Mouse (Mus musculus) CH12.LX (cell line): Measurements from ENCODE around the gene Appbp2. TPM values are rescaled to one million over a fixed set of nuclear protein-coding genes. Genes with fewer than 3 reads are reported as not detected.
A peak's percentile ranks its signal among the peaks of the same experiment; 100 is the strongest.

Experiments
- DNase-seq: peaks from one replicate; pipeline ENCODE4 v3.0.0-alpha.2; 2013; ENCODE audit errors: extremely low read depth
- H3K27ac ChIP-seq: 2 replicates; pipeline ENCODE4 v1.5.1; 2012; ENCODE audit warnings: low read depth, mild to moderate bottlenecking, control low read depth, moderate library complexity; ENCODE audit not compliant: insufficient read depth
- H3K27me3 ChIP-seq: replicated peaks from 2 replicates; pipeline ENCODE3; 2012; ENCODE audit warnings: inconsistent platforms
- H3K36me3 ChIP-seq, 2 experiments: replicated peaks in 1 of 2; 2 replicates each; pipeline versions ENCODE3 to v1.6.1; 2012; ENCODE audit warnings: inconsistent platforms in 1 of 2, low read length in 1 of 2, mild to moderate bottlenecking in 1 of 2, mixed read lengths in 1 of 2, moderate library complexity in 1 of 2; ENCODE audit not compliant: control insufficient read depth in 1 of 2, insufficient read depth in 1 of 2
- H3K4me1 ChIP-seq, 2 experiments: 2 replicates each; pipeline ENCODE4 v1.6.1; 2012; ENCODE audit warnings: inconsistent platforms in 1 of 2, moderate library complexity in 1 of 2; ENCODE audit not compliant: insufficient read depth in 2 of 2, control insufficient read depth in 1 of 2
- H3K4me2 ChIP-seq: 2 replicates; pipeline ENCODE4 v1.6.1; 2012; ENCODE audit warnings: low read depth, mild to moderate bottlenecking, control low read depth; ENCODE audit not compliant: poor library complexity, insufficient read depth, severe bottlenecking
- H3K4me3 ChIP-seq, 3 experiments: fragments of 150-350 bp in 1 of 3; sonication (generic) in 1 of 3; replicated peaks in 1 of 3; 2 replicates each; pipeline versions ENCODE3 to v1.5.1; 2011 to 2012; ENCODE audit warnings: low read depth in 2 of 3, low read length in 2 of 3, mild to moderate bottlenecking in 2 of 3, moderate library complexity in 2 of 3, control low read depth in 1 of 3, improper control_type of control experiment in 1 of 3, inconsistent platforms in 1 of 3, mixed read lengths in 1 of 3; ENCODE audit not compliant: poor library complexity in 1 of 3
- H3K79me2 ChIP-seq: replicated peaks from 2 replicates; pipeline ENCODE4 v1.6.1; 2012; ENCODE audit warnings: mild to moderate bottlenecking, moderate library complexity; ENCODE audit not compliant: control insufficient read depth, poor library complexity, insufficient read depth, severe bottlenecking; ENCODE audit errors: extremely low read depth
- H3K9ac ChIP-seq: 2 replicates; pipeline ENCODE4 v1.6.1; 2012; ENCODE audit warnings: low read depth, mild to moderate bottlenecking, control low read depth, moderate library complexity; ENCODE audit not compliant: insufficient read depth
- H3K9me3 ChIP-seq: replicated peaks from 2 replicates; pipeline ENCODE3; 2012; ENCODE audit warnings: low read length, inconsistent platforms, mixed read lengths
- CHD1 ChIP-seq: IDR thresholded peaks from 2 replicates; pipeline ENCODE4 v1.6.1; 2012; ENCODE audit warnings: low read depth, low read length, improper control_type of control experiment, inconsistent platforms
- CHD2 ChIP-seq: IDR thresholded peaks from 2 replicates; pipeline ENCODE4 v1.6.1; 2011; ENCODE audit warnings: low read length, improper control_type of control experiment
- CTCF ChIP-seq, 2 experiments: IDR thresholded peaks in 1 of 2; conservative IDR thresholded peaks in 1 of 2; 2 replicates each; pipeline ENCODE4 v1.5.1; 2011 to 2012; ENCODE audit warnings: low read depth in 2 of 2, low read length in 2 of 2, improper control_type of control experiment in 1 of 2, inconsistent platforms in 1 of 2, mild to moderate bottlenecking in 1 of 2, moderate library complexity in 1 of 2
- E2F4 ChIP-seq: IDR thresholded peaks from 2 replicates; pipeline ENCODE4 v1.6.1; 2011; ENCODE audit warnings: low read depth, low read length, improper control_type of control experiment; ENCODE audit not compliant: insufficient replicate concordance
- ELF1 ChIP-seq: IDR thresholded peaks from 2 replicates; pipeline ENCODE4 v1.6.1; 2014; ENCODE audit warnings: low read depth, mild to moderate bottlenecking, inconsistent platforms, low read length, improper control_type of control experiment
- EP300 ChIP-seq: IDR thresholded peaks from 2 replicates; pipeline ENCODE4 v1.6.1; 2011; ENCODE audit warnings: low read length, improper control_type of control experiment
- ETS1 ChIP-seq: conservative IDR thresholded peaks from 2 replicates; pipeline ENCODE4 v1.6.1; 2012; ENCODE audit warnings: low read depth, mild to moderate bottlenecking, inconsistent platforms, low read length, improper control_type of control experiment, moderate library complexity
- HCFC1 ChIP-seq: IDR thresholded peaks from 2 replicates; pipeline ENCODE4 v1.6.1; 2012; ENCODE audit warnings: low read depth, mild to moderate bottlenecking, inconsistent platforms, low read length, improper control_type of control experiment
- IRF4 ChIP-seq: IDR thresholded peaks from 2 replicates; pipeline ENCODE4 v1.6.1; 2014; ENCODE audit warnings: low read depth, mild to moderate bottlenecking, inconsistent platforms, low read length, improper control_type of control experiment
- JUN ChIP-seq: IDR thresholded peaks from 2 replicates; pipeline ENCODE4 v1.6.1; 2011; ENCODE audit warnings: low read depth, mild to moderate bottlenecking, low read length, improper control_type of control experiment, moderate library complexity; ENCODE audit not compliant: insufficient read depth
- KAT2A ChIP-seq: IDR thresholded peaks from 2 replicates; pipeline ENCODE4 v1.6.1; 2012; ENCODE audit warnings: low read length, improper control_type of control experiment, inconsistent platforms; ENCODE audit not compliant: insufficient replicate concordance
- MAFK ChIP-seq: IDR thresholded peaks from 2 replicates; pipeline ENCODE4 v1.6.1; 2011; ENCODE audit warnings: low read length, improper control_type of control experiment; ENCODE audit not compliant: insufficient replicate concordance
- MAX ChIP-seq: IDR thresholded peaks from 2 replicates; pipeline ENCODE4 v1.6.1; 2011; ENCODE audit warnings: low read length, improper control_type of control experiment
- MEF2A ChIP-seq: IDR thresholded peaks from 2 replicates; pipeline ENCODE4 v1.6.1; 2014; ENCODE audit warnings: low read depth, mild to moderate bottlenecking, inconsistent platforms, low read length, improper control_type of control experiment, borderline replicate concordance
- MXI1 ChIP-seq: IDR thresholded peaks from 2 replicates; pipeline ENCODE4 v1.6.1; 2011; ENCODE audit warnings: mild to moderate bottlenecking, low read depth, low read length, improper control_type of control experiment
- MYC ChIP-seq: IDR thresholded peaks from 2 replicates; pipeline ENCODE4 v1.6.1; 2011; ENCODE audit warnings: low read depth, mild to moderate bottlenecking, improper control_type of control experiment, low read length
- NELFE ChIP-seq: IDR thresholded peaks from 2 replicates; pipeline ENCODE4 v1.6.1; 2011; ENCODE audit warnings: low read depth, low read length, improper control_type of control experiment
- NRF1 ChIP-seq: IDR thresholded peaks from 2 replicates; pipeline ENCODE4 v1.6.1; 2014; ENCODE audit warnings: low read depth, mild to moderate bottlenecking, inconsistent platforms, low read length, improper control_type of control experiment, moderate library complexity
- POLR2AphosphoS2 ChIP-seq: IDR thresholded peaks from 2 replicates; pipeline ENCODE4 v1.6.1; 2011; ENCODE audit warnings: low read depth, low read length, improper control_type of control experiment
- RAD21 ChIP-seq: IDR thresholded peaks from 2 replicates; pipeline ENCODE4 v1.6.1; 2011; ENCODE audit warnings: low read depth, mild to moderate bottlenecking, low read length, improper control_type of control experiment, moderate library complexity
- RCOR1 ChIP-seq: conservative IDR thresholded peaks from 2 replicates; pipeline ENCODE4 v1.6.1; 2012; ENCODE audit warnings: low read depth, mild to moderate bottlenecking, inconsistent platforms, low read length, improper control_type of control experiment
- SIN3A ChIP-seq: IDR thresholded peaks from 2 replicates; pipeline ENCODE4 v1.6.1; 2012; ENCODE audit warnings: low read length, improper control_type of control experiment, inconsistent platforms
- SMC3 ChIP-seq: IDR thresholded peaks from 2 replicates; pipeline ENCODE4 v1.6.1; 2011; ENCODE audit warnings: low read depth, low read length, improper control_type of control experiment
- TBP ChIP-seq: conservative IDR thresholded peaks from 2 replicates; pipeline ENCODE4 v1.6.1; 2011; ENCODE audit warnings: low read depth, low read length, improper control_type of control experiment
- TCF12 ChIP-seq: IDR thresholded peaks from 2 replicates; pipeline ENCODE4 v1.6.1; 2014; ENCODE audit warnings: low read depth, mild to moderate bottlenecking, inconsistent platforms, low read length, improper control_type of control experiment
- UBTF ChIP-seq: IDR thresholded peaks from 2 replicates; pipeline ENCODE4 v1.6.1; 2012; ENCODE audit warnings: low read depth, mild to moderate bottlenecking, inconsistent platforms, low read length, improper control_type of control experiment, moderate library complexity
- USF1 ChIP-seq: IDR thresholded peaks from 2 replicates; pipeline ENCODE4 v1.6.1; 2014; ENCODE audit warnings: low read depth, mild to moderate bottlenecking, inconsistent platforms, low read length, improper control_type of control experiment
- ZKSCAN1 ChIP-seq: IDR thresholded peaks from 2 replicates; pipeline ENCODE4 v1.6.1; 2012; ENCODE audit warnings: low read depth, inconsistent platforms, low read length, improper control_type of control experiment, borderline replicate concordance
- ZMIZ1 ChIP-seq: IDR thresholded peaks from 2 replicates; pipeline ENCODE4 v1.6.1; 2012; ENCODE audit warnings: low read depth, mild to moderate bottlenecking, inconsistent platforms, low read length, improper control_type of control experiment
- dilution Hi-C: fragments of 300-500 bp; cut with MboI; formaldehyde crosslinking; loops from 2 replicates; pipeline ENCODE4 v1.14.3; 2020; ENCODE audit warnings: low sequenced_read_pairs; ENCODE audit not compliant: extremely low pct_unique_long_range_greater_than_20kb, extremely low pct_ligation_motif_present
- in situ Hi-C: fragments of 300-500 bp; cut with MboI; formaldehyde crosslinking; loops from 3 replicates; pipeline ENCODE4 v1.14.3; 2019; ENCODE audit warnings: low sequenced_read_pairs, low pct_ligation_motif_present, low pct_unique_long_range_greater_than_20kb, mixed read lengths
- polyA plus RNA-seq: library from polyadenylated mRNA; unstranded; fragments of >175 nt; gene quantifications from 2 replicates; pipeline ENCODE4 v1.2.1, GENCODE M21; 2012; ENCODE audit warnings: low read depth; ENCODE audit not compliant: insufficient read length
- total RNA-seq, 2 experiments: library from RNA; depleted of rRNA; stranded (reverse); fragments of 300-350 nt in 1 of 2; fragments of >200 nt in 1 of 2; gene quantifications; 2 replicates each; pipeline ENCODE4 v1.2.3; 2012 to 2014

Gene Appbp2
- total and polyA plus RNA-seq, 3 experiments = 31.1 to 37.4 (median 36.6) TPM

GRCm38 (mm10) chr11:85175941-85176340 is 59.0 kb downstream of the Appbp2 start (continued):
- TF ChIP-seq SMC3 = no peak

DNA sequence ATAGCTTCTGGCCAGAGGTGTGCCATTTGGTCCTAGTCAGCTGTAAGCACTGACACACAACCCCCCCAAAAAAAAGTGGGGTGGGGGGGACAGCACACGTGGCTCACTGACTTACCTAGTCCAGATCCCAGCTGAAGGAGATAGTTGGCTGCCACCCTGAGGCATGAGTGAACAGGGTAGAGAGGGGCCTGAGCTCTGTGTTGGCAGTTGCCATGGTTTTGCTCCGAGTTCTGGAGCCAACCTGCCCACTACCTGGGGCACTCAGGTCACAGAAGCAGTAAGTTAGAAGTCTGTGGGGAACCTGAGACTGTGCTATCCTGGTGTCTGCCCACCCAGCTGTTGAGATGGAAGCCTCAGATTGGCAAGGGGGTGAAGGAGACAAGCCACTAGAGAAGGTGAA is 64.1 kb downstream of the Appbp2 start:
- Histone ChIP-seq H3K4me2 (no peak overlapping the region), H3K4me1 (peaks cover 2 to 28% of the 10 kb centered on the region in 2 experiments; a peak in 3 of 4 replicates), H3K4me3 (no peak overlapping the region), H3K9me3 (no peaks in the 10 kb centered on the region)
- in situ Hi-C loops = loop anchor here (10.0 kb wide), 2 partner anchors 164 to 354 kb away; no protein-coding TSS in a partner anchor
- no peak for DNase-seq
- TF ChIP-seq JUN (no peak), NRF1 (no peak), MAX (no peak), ETS1 (no peak), TCF12 (no peak), MEF2A (no peak)
- TF ChIP-seq, all 38 proteins: peak for 0
- H3K79me2 ChIP-seq = no peaks in the 10 kb centered on the region
- H3K27me3 ChIP-seq = peaks cover 2% of the 10 kb centered on the region
- dilution Hi-C loops = no loop called here
- no peak overlapping the region for H3K27ac ChIP-seq
- H3K36me3 ChIP-seq = no peaks in the 10 kb centered on the region
- H3K9ac ChIP-seq = no peak overlapping the region

DNA sequence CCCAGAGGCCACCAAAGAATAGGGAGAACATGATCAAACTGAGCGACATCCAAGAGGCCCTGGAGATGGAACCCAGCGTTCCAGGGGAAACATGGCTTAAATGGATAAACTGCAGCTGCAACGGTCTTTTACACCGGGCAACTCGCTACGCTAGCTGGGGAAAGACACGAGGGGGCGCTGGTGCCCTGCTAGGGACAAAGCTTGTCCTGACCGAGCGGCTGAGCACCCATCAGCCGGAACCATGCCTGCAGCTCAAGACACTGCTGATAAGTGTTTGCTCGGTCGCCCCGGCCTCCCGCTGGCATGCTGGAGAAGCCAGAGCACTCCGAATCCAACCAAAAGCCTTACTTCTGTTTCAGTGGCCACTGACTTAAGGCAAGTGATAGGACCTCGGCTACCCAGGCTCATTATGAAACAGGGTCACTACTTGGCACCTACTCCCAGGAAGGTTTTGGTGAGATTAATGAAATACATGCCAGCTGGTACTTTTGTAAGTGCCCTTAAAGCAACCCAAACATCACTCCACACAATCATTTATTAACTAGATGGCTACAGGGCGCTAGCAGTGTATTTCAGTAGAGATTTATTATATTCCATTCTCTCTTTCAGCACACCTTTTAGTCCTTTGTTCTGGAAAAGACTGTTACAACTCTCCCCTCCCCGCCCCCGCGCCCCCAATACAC is 64.7 kb downstream of the Appbp2 start, which contains the start of gene 1700125H20Rik:
Gene 1700125H20Rik, plus strand, starts transcription at position 347 of the 683 bp plus-strand sequence.
- Histone ChIP-seq H3K79me2 (no peaks in the 10 kb centered on the region), H3K9me3 (no peaks in the 10 kb centered on the region), H3K4me3 (peak within 1 kb of the TSS in 2 of 3 experiments; percentile 13 to 21), H3K36me3 (no peaks in the 10 kb centered on the region), H3K27ac (no peak within 1 kb of the TSS), H3K27me3 (peaks cover 2% of the 10 kb centered on the region), H3K4me2 (peak within 1 kb of the TSS; percentile 85), H3K4me1 (peaks cover 2 to 28% of the 10 kb centered on the region in 2 experiments; a peak in 3 of 4 replicates), H3K9ac (no peak within 1 kb of the TSS)
- in situ Hi-C loops = loop anchor here (10.0 kb wide), 2 partner anchors 165 to 355 kb away; no protein-coding TSS in a partner anchor
- peak; percentile 91 for DNase-seq
- dilution Hi-C loops = no loop called here
- TF ChIP-seq POLR2AphosphoS2 (no peak), CHD1 (no peak), SMC3 (peak; percentile 92), NELFE (no peak; the same call in 1 of the 2 replicates), CHD2 (no peak), UBTF (no peak), EP300 (no peak), KAT2A (no peak), SIN3A (0 out of 2 replicates have a peak, but pooled peaks have one; percentile 19), MXI1 (peak; percentile 72; the same call in 1 of the 2 replicates), ZKSCAN1 (no peak), TBP (no peak), ZMIZ1 (0 out of 2 replicates have a peak, but pooled peaks have one; percentile 19), IRF4 (peak; percentile 55; the same call in 1 of the 2 replicates), MAFK (no peak), MYC (peak; percentile 75; the same call in 1 of the 2 replicates), E2F4 (no peak), USF1 (no peak), MEF2A (peak; percentile 66; the same call in 1 of the 2 replicates), RAD21 (peak; percentile 94), ELF1 (peak; percentile 54), HCFC1 (no peak; the same call in 1 of the 2 replicates), JUN (no peak), RCOR1 (no peak), CTCF (conservative IDR thresholded peaks at IDR 0.05 in 1 of 2, IDR thresholded peaks at IDR 0.05 in 1 of 2; ENCODE audit: low read depth in 2 of 2, low read length in 2 of 2) (peak; percentile 77 to 99)
